Comparison of ENCODE assay signal across 24 mouse cellular contexts in genomic region chr1:159406317-159406716, GRCm38 (mm10).
DNase-seq lines count a peak whose midpoint lies in the region; ATAC-seq lines count a peak whose summit lies in the region.
"Had no signal": no experiment of that assay in that cellular context is flagged by ENCODE, and none has a peak within 500 bp of the region (broad histone marks: within the 10 kb centered on the region; RNA-seq: fewer than 3 reads in every experiment).

No protein-coding gene starts in this region.

- peak overlapping the region; percentile 69; the same call in 1 of the 2 replicates for H3K27ac ChIP-seq in heart, embryonic 10.5 days
- peak overlapping the region; percentile 66 for H3K27ac ChIP-seq in heart, embryonic 13.5 days (replicated peaks)
- H3K27ac ChIP-seq in heart, embryonic 16.5 days (ENCODE audit: low read length), result peak overlapping the region; percentile 26; the same call in 1 of the 2 replicates
- H3K27ac ChIP-seq: forebrain, embryonic 10.5 days; forebrain, embryonic 13.5 days; hindbrain, embryonic 14.5 days; hindbrain, postnatal 0 days had no signal

- peak overlapping the region; percentile 28 for H3K4me2 ChIP-seq in heart, embryonic 13.5 days
- H3K4me2 ChIP-seq in heart, embryonic 16.5 days (ENCODE audit: low read depth, low read length), result peak overlapping the region; percentile 20; the same call in 1 of the 2 replicates
- H3K4me2 ChIP-seq: forebrain, embryonic 13.5 days; hindbrain, embryonic 14.5 days had no signal

- no peaks in the 10 kb centered on the region for H3K9me3 ChIP-seq in heart, embryonic 10.5 days
- H3K9me3 ChIP-seq in heart, embryonic 13.5 days, result no peaks in the 10 kb centered on the region
- no peaks in the 10 kb centered on the region for H3K9me3 ChIP-seq in heart, embryonic 16.5 days (replicated peaks; ENCODE audit: control insufficient read depth, low read length)
- H3K9me3 ChIP-seq: forebrain, embryonic 10.5 days; G1E had no signal

- peak overlapping the region; percentile 62; the same call in 1 of the 2 replicates for H3K9ac ChIP-seq in heart, embryonic 13.5 days
- H3K9ac ChIP-seq in heart, embryonic 16.5 days (ENCODE audit: low read length), result no peak overlapping the region
- H3K9ac ChIP-seq: forebrain, embryonic 13.5 days; hindbrain, embryonic 14.5 days had no signal

- H3K36me3 ChIP-seq in heart, embryonic 10.5 days, result no peaks in the 10 kb centered on the region
- H3K36me3 ChIP-seq in heart, embryonic 13.5 days, result no peaks in the 10 kb centered on the region
- H3K36me3 ChIP-seq in heart, embryonic 16.5 days (ENCODE audit: control insufficient read depth, insufficient read depth), result no peaks in the 10 kb centered on the region
- H3K36me3 ChIP-seq: forebrain, embryonic 10.5 days; G1E had no signal

- intact Hi-C loops in heart, postnatal 36 days (cut with DNase I), result no loop called here

- 54% methylated on average over 7 of the region's 7 CpGs for WGBS in heart, embryonic 10.5 days
- whole genome bisulfite sequencing in heart, embryonic 13.5 days, result 39% methylated on average over 7 of the region's 7 CpGs
- 31% methylated on average over 7 of the region's 7 CpGs for WGBS in heart, embryonic 16.5 days

- DNase-seq in heart, embryonic 10.5 days (ENCODE audit: low spot score), result no peak
- DNase-seq in heart, adult 8-10 months (ENCODE audit: low spot score), result no peak
- no peak for DNase-seq in heart, postnatal 4 days
- DNase-seq in heart, postnatal 36 days, result no peak
- DNase-seq: adrenal gland, postnatal 10 days; adrenal gland, postnatal 36 days; B cell, adult 2 months; cerebellum, adult 18-20 months; cerebellum, adult 9-10 months; cerebellum, postnatal 14 days; gastrocnemius, postnatal 25 days; kidney, adult 18-20 months; kidney, adult 9 months had no signal

- no peak overlapping the region for H3K4me3 ChIP-seq in heart, embryonic 10.5 days
- no peak overlapping the region for H3K4me3 ChIP-seq in heart, embryonic 13.5 days
- no peak overlapping the region for H3K4me3 ChIP-seq in heart, embryonic 16.5 days (ENCODE audit: low read length)
- H3K4me3 ChIP-seq: forebrain, embryonic 10.5 days; forebrain, embryonic 13.5 days had no signal

- no peak for ATAC-seq in heart, embryonic 13.5 days (ENCODE audit: extremely low read depth, insufficient number of reproducible peaks, low FRiP score, low TSS enrichment)
- peak; percentile 79; the same call in 1 of the 2 replicates for ATAC-seq in heart, embryonic 16.5 days (replicated peaks; ENCODE audit: extremely low read depth, insufficient read depth, low FRiP score)
- ATAC-seq: forebrain, embryonic 13.5 days; forebrain, embryonic 16.5 days; hindbrain, postnatal 0 days; inflammation-experienced regulatory T-cells, adult 6 months; intestine, embryonic 16.5 days; Patski had no signal

- no peaks in the 10 kb centered on the region for H3K27me3 ChIP-seq in heart, embryonic 10.5 days (ENCODE audit: insufficient read depth, poor library complexity, severe bottlenecking)
- H3K27me3 ChIP-seq in heart, embryonic 13.5 days (replicated peaks), result no peaks in the 10 kb centered on the region
- no peaks in the 10 kb centered on the region for H3K27me3 ChIP-seq in heart, embryonic 16.5 days (ENCODE audit: control insufficient read depth, insufficient read depth, low read length)
- H3K27me3 ChIP-seq: forebrain, embryonic 13.5 days had no signal

- peaks cover 10% of the 10 kb centered on the region for H3K4me1 ChIP-seq in heart, embryonic 10.5 days
- peaks cover 12% of the 10 kb centered on the region for H3K4me1 ChIP-seq in heart, embryonic 13.5 days
- peaks cover 8% of the 10 kb centered on the region for H3K4me1 ChIP-seq in heart, embryonic 16.5 days (ENCODE audit: control insufficient read depth, insufficient read depth, low read length)
- H3K4me1 ChIP-seq: forebrain, embryonic 13.5 days had no signal
